Mouse (Mus musculus): ENCODE measurements around the gene Fthl17e. TPM values are rescaled to one million over a fixed set of nuclear protein-coding genes. Genes with fewer than 3 reads are reported as not detected.
"Not testable (repeated sequence)": the region's sequence is repeated elsewhere in the genome, so short reads cannot be mapped to it uniquely, and the experiment has no call there.

Fthl17e gene
- not detected in 2 replicates for polyA plus RNA-seq (2015; fragmentation: Nextera tagmentation; extraction: Ambion mirVana)

DNA sequence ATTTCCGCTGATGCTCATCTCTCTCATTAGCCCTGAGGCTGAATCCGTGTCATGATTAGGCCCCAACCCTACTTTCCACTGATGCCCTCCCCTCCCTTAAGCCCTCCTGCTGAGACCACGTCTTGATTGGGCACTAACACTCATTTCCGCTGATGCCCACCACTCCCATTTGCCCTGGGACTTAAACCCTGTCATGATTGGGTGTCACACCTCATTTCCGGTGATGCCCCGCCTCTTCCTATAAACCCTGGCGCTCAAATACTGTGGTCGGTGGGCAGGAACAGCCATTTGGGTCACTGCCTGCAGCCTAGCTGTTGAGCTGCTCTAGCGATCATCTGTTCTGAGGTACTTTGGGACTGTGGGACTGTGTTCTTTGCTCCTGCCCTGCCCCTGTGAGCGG lies at the start of gene Fthl17e:
TSS of gene Fthl17e (plus strand) at position 301 of the 400 bp plus-strand sequence.
- ATAC-seq (ENCODE audit: extremely low read depth, insufficient number of reproducible peaks, low FRiP score, low TSS enrichment); H3K36me3 ChIP-seq; H3K9me3 ChIP-seq; H3K9ac ChIP-seq; H3K4me1 ChIP-seq; H3K4me2 ChIP-seq; H3K4me3 ChIP-seq; H3K27me3 ChIP-seq (replicated peaks); H3K27ac ChIP-seq (replicated peaks): not testable (repeated sequence)
- 89% methylated on average over 1 of the region's 10 CpGs for WGBS

DNA sequence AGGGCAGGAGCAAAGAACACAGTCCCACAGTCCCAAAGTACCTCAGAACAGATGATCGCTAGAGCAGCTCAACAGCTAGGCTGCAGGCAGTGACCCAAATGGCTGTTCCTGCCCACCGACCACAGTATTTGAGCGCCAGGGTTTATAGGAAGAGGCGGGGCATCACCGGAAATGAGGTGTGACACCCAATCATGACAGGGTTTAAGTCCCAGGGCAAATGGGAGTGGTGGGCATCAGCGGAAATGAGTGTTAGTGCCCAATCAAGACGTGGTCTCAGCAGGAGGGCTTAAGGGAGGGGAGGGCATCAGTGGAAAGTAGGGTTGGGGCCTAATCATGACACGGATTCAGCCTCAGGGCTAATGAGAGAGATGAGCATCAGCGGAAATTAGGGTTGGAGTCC lies 46.6 kb upstream of the Fthl17e start, which contains the start of gene Fthl17d:
TSS of gene Fthl17d (minus strand) at position 101 of the 400 bp plus-strand sequence.
- H3K9ac ChIP-seq; H3K9me3 ChIP-seq; H3K27me3 ChIP-seq (replicated peaks); H3K27ac ChIP-seq (replicated peaks); H3K4me1 ChIP-seq; H3K36me3 ChIP-seq; H3K4me2 ChIP-seq; ATAC-seq (ENCODE audit: extremely low read depth, insufficient number of reproducible peaks, low FRiP score, low TSS enrichment); H3K4me3 ChIP-seq: not testable (repeated sequence)
- WGBS, result no CpG with 5 or more reads among the region's 9 CpGs

DNA sequence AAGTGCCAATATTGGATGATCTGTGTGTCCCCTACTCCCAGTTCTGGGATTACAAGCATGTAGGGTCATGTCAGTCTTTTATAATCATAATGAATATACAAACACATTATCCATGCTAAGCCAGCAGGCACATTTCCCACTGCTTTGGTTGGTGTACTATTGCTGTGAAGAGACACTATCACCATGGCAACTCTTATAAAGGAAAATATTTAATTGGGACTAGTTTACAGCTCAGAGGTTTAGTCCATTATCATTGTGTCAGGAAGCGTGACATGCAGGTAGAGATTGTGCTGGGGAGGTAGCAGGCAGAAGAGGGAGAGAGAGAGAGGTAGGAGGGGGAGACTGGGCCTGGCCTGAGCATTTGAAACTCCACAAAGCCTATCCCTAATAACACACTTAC lies 17.2 kb upstream of the Fthl17e start:
- Histone ChIP-seq H3K4me2 (no peak overlapping the region), H3K4me1 (no peaks in the 10 kb centered on the region), H3K9me3 (no peaks in the 10 kb centered on the region), H3K27me3 (replicated peaks) (no peaks in the 10 kb centered on the region), H3K4me3 (no peak overlapping the region), H3K27ac (replicated peaks) (no peak overlapping the region), H3K36me3 (no peaks in the 10 kb centered on the region), H3K9ac (no peak overlapping the region)
- 77% methylated on average over 1 of the region's 1 CpGs for WGBS
- no peak for ATAC-seq (ENCODE audit: extremely low read depth, insufficient number of reproducible peaks, low FRiP score, low TSS enrichment)

DNA sequence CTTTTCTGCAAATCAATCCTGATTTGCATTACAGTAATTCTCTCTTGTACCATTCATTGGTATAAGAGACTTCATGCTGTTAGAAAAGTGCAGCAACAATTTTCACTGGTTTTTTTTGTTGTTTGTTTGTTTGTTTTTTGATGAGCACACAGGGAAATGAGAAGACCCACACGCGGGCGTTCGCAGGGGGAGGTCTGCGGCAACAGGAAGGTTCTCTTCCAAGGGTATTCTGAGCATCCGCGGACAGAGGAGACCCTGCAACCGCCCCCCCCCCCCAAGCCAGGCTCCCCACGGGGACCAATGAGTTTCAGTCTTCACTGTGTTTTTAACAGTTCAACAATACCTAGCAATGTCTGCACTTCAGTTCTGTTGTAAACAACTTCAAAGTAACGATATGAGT lies 13.8 kb upstream of the Fthl17e start:
- Histone ChIP-seq H3K27ac (replicated peaks) (no peak overlapping the region), H3K9me3 (no peaks in the 10 kb centered on the region), H3K4me2 (no peak overlapping the region), H3K4me3 (no peak overlapping the region), H3K36me3 (no peaks in the 10 kb centered on the region), H3K27me3 (replicated peaks) (no peaks in the 10 kb centered on the region), H3K9ac (no peak overlapping the region), H3K4me1 (no peaks in the 10 kb centered on the region)
- 50% methylated on average over 10 of the region's 10 CpGs for WGBS
- ATAC-seq (ENCODE audit: extremely low read depth, insufficient number of reproducible peaks, low FRiP score, low TSS enrichment), result no peak

DNA sequence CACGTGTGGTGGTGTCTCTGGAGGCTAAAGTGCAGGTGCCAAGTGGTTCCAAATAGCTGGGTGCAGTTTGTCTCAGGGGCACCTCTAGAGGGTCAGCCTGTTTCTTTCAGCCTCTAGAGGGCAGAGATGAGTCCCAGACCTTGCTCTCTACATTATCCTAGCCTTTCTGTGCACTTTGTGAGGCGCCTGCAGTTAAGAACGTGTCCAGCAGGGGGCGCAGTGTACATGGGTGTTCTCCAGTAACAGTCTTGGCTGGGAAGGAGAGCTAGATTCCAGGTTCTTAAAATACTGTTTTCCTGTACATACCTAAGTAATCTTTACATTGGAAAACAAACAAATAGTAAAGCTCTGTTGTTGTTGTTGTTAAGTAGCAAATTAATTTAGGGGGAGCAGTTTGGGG lies 8.3 kb downstream of the Fthl17e start:
- H3K4me2 ChIP-seq; H3K9ac ChIP-seq; H3K27me3 ChIP-seq (replicated peaks); ATAC-seq (ENCODE audit: extremely low read depth, insufficient number of reproducible peaks, low FRiP score, low TSS enrichment); H3K9me3 ChIP-seq; H3K27ac ChIP-seq (replicated peaks); H3K4me1 ChIP-seq; H3K36me3 ChIP-seq; H3K4me3 ChIP-seq: not testable (repeated sequence)
- WGBS, result 23% methylated on average over 3 of the region's 4 CpGs

DNA sequence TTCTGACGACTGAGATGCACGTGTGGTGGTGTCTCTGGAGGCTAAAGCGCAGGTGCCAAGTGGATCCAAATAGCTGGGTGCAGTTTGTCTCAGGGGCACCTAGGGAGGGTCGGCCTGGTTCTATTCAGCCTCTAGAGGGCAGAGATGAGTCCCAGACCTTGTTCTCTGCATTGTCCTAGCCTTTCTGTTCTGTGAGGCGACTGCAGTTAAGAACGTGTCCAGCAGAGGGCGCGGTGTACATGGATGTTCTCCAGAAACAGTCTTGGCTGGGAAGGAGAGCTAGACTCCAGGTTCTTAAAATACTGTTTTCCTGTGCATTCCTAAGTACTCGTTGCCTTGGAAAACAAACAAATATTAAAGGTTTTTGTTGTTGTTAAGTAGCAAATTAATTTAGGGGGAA lies 27.7 kb downstream of the Fthl17e start:
- H3K4me2 ChIP-seq; H3K9ac ChIP-seq; H3K4me3 ChIP-seq; H3K27me3 ChIP-seq (replicated peaks); H3K36me3 ChIP-seq; H3K27ac ChIP-seq (replicated peaks); H3K9me3 ChIP-seq; ATAC-seq (ENCODE audit: extremely low read depth, insufficient number of reproducible peaks, low FRiP score, low TSS enrichment); H3K4me1 ChIP-seq: not testable (repeated sequence)
- WGBS, result 15% methylated on average over 7 of the region's 9 CpGs

DNA sequence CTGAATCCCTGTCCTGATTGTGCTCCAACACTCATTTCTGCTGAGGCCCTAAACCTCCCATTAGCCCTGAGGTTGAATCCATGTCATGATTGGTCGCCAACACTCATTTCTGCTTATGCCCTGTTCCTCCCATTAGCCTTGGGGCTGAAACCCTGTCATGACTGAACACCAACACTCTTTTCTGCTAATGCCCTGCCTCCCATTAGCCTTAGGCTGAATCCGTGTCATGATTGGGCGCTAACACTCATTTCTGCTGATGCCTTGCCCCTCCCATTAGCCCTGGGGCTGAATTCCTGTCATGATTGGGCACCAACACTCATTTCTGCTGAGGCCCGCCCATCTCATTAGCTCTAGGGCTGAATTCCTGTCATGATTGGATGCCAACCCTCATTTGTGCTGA lies 28.8 kb downstream of the Fthl17e start:
- Histone ChIP-seq H3K9me3 (0 out of 2 replicates have a peak, but pooled peaks cover 3% of the 10 kb centered on the region), H3K36me3 (no peaks in the 10 kb centered on the region), H3K27me3 (replicated peaks) (no peaks in the 10 kb centered on the region), H3K4me3 (no peak overlapping the region), H3K4me2 (no peak overlapping the region), H3K4me1 (no peaks in the 10 kb centered on the region), H3K27ac (replicated peaks) (no peak overlapping the region), H3K9ac (no peak overlapping the region)
- ATAC-seq (ENCODE audit: extremely low read depth, insufficient number of reproducible peaks, low FRiP score, low TSS enrichment), result no peak
- WGBS, result 81% methylated on average over 4 of the region's 4 CpGs

DNA sequence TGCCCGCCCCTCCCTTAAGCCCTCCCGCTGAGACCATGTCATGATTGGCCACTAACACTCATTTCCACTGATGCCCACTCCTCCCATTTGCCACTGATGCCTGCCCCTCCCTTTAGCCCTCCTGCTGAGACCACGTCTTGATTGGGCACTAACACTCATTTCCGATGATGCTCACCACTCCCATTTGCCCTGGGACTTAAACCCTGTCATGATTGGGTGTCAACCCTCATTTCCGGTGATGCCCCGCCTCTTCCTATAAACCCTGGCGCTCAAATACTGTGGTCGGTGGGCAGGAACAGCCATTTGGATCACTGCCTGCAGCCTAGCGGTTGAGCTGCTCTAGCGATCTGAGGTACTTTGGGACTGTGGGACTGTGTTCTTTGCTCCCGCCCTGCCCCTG lies 29.4 kb downstream of the Fthl17e start, which contains the start of gene Fthl17f:
TSS of gene Fthl17f (plus strand) at position 301 of the 400 bp plus-strand sequence.
- not testable (repeated sequence) for H3K27ac ChIP-seq (replicated peaks); H3K4me2 ChIP-seq; H3K27me3 ChIP-seq (replicated peaks); H3K9me3 ChIP-seq; H3K9ac ChIP-seq; ATAC-seq (ENCODE audit: extremely low read depth, insufficient number of reproducible peaks, low FRiP score, low TSS enrichment); H3K36me3 ChIP-seq; H3K4me1 ChIP-seq; H3K4me3 ChIP-seq
- 84% methylated on average over 11 of the region's 11 CpGs for WGBS

DNA sequence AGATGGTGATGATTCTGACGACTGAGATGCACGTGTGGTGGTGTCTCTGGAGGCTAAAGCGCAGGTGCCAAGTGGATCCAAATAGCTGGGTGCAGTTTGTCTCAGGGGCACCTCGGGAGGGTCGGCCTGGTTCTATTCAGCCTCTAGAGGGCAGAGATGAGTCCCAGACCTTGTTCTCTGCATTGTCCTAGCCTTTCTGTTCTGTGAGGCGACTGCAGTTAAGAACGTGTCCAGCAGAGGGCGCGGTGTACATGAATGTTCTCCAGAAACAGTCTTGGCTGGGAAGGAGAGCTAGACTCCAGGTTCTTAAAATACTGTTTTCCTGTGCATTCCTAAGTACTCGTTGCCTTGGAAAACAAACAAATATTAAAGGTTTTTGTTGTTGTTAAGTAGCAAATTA lies 44.4 kb downstream of the Fthl17e start:
- H3K4me1 ChIP-seq; H3K4me2 ChIP-seq; H3K9ac ChIP-seq; H3K4me3 ChIP-seq; H3K27me3 ChIP-seq (replicated peaks); H3K9me3 ChIP-seq; H3K27ac ChIP-seq (replicated peaks); H3K36me3 ChIP-seq; ATAC-seq (ENCODE audit: extremely low read depth, insufficient number of reproducible peaks, low FRiP score, low TSS enrichment): not testable (repeated sequence)
- WGBS, result 5% methylated on average over 7 of the region's 10 CpGs

Other genes starting within 250 kb of the Fthl17e start
- not detected in 2 replicates for gene Ssxb5, start 229.8 kb upstream of the Fthl17e start, polyA plus RNA-seq (2015; fragmentation: Nextera tagmentation; extraction: Ambion mirVana)
- not detected in 2 replicates for gene Gm6592, start 189.5 kb upstream of the Fthl17e start, polyA plus RNA-seq (2015; fragmentation: Nextera tagmentation; extraction: Ambion mirVana)
- not detected in 2 replicates for gene Gm5751, start 159.2 kb upstream of the Fthl17e start, polyA plus RNA-seq (2015; fragmentation: Nextera tagmentation; extraction: Ambion mirVana)
- gene B630019K06Rik, start 141.1 kb upstream of the Fthl17e start, polyA plus RNA-seq (2015; fragmentation: Nextera tagmentation; extraction: Ambion mirVana), result 1.5 and 2.0 TPM in 2 replicates
- gene Fthl17b, start 70.5 kb upstream of the Fthl17e start, polyA plus RNA-seq (2015; fragmentation: Nextera tagmentation; extraction: Ambion mirVana), result not detected in 2 replicates
- not detected in 2 replicates for gene Fthl17c, start 56.9 kb upstream of the Fthl17e start, polyA plus RNA-seq (2015; fragmentation: Nextera tagmentation; extraction: Ambion mirVana)
- not detected in 2 replicates for gene Fthl17d, start 46.7 kb upstream of the Fthl17e start, polyA plus RNA-seq (2015; fragmentation: Nextera tagmentation; extraction: Ambion mirVana)
- not detected in 2 replicates for gene Fthl17f, start 29.5 kb downstream of the Fthl17e start, polyA plus RNA-seq (2015; fragmentation: Nextera tagmentation; extraction: Ambion mirVana)
- gene 4930402K13Rik, start 71.1 kb downstream of the Fthl17e start, polyA plus RNA-seq (2015; fragmentation: Nextera tagmentation; extraction: Ambion mirVana), result not detected in 2 replicates
- gene Lancl3, start 166.4 kb downstream of the Fthl17e start, polyA plus RNA-seq (2015; fragmentation: Nextera tagmentation; extraction: Ambion mirVana), result 0.95 and 1.2 TPM in 2 replicates
- 0.47 TPM in 1 of 2 replicates, not detected in the other for gene Gm14862, start 223.4 kb downstream of the Fthl17e start, polyA plus RNA-seq (2015; fragmentation: Nextera tagmentation; extraction: Ambion mirVana)
- 3.4 and 3.7 TPM in 2 replicates for gene Xk, start 239.3 kb downstream of the Fthl17e start, polyA plus RNA-seq (2015; fragmentation: Nextera tagmentation; extraction: Ambion mirVana)

All from heart, embryonic 13.5 days (tissue).